Mouse (Mus musculus): ENCODE measurements at regions not wholly inside any gene's neighbourhood (a gene's known extent, or its start where the extent isn't known, plus 50 kb on each side); places are given as distances from the start of the nearest gene placed in this dataset.

DNA sequence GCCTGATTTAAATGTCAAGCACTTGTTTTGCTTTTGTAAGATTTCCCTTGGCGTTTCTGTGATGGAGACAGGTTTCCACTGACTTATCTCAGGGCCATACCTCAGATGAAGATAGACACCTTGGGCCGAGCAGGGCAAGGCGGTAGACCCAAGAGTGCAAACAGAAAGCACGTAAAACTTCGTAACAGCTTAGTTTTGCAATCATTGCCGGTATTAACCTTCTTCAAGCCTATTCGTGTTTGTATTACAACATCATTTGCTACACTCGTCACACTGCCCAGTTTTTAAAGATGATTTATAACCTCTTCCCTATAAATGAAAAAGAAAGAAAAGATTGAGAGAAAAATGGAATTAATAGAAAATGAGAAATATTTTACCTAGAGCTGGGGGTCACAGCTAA, 56.6 kb upstream of the Ank start:
- no peak for DNase-seq

DNA sequence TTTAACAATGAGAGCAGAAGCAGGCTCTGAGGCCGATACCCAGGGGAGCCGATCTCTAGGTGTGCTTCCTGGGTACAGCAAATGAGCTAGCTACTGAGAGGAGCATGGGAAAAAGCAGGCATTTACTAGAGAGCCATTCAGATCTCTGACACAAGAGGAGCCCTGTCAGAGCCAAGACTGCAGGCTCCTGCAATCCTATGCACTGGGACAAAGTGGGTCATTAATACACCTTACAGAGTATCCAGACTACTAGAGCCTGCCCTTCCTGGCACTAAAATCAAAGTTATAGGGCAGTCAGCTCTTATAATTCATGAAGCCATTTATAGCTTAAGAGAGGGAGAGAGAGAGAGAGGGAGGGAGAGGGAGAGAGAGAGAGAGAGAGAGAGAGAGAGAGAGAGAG, 54.2 kb upstream of the Ank start:
- no peak for DNase-seq

DNA sequence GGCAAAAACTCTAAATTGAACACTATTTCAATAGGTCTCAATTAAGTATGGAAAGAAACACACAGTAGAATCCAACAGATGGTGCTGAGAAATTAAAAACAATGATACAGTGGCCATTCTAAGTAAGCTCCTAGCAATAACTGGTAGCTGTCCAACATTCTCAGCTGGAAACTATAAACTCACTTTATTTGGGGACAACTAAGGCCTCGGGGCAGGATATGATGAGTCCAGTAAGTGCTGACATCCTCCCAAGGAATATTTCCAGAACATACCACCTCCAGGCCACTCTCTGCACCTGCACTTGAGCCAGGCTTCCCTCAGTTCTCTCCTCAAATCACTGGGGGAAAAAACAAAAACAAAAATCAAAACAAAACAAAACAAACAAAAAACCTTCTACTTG, 53.7 kb upstream of the Ank start:
- no peak for DNase-seq

DNA sequence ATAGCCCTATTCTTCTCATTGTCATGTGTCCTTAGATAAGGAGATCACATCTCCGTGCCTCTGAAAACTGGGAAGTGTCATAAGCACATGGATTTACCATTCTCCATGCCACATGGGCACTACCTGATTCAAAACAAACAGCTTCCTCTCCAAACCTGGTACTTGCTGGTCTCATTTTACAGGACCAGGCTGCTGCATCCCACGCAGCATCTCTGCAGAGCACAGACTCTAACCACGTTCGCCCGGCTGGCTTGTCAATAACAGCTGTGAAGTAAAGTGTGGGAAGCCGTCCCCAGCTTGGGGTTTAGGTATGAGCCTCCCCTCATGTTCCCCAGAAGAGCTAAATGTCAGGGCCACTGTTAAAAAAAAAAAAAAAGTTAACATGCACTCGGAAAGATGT, 53.0 kb upstream of the Ank start:
- no peak for DNase-seq

DNA sequence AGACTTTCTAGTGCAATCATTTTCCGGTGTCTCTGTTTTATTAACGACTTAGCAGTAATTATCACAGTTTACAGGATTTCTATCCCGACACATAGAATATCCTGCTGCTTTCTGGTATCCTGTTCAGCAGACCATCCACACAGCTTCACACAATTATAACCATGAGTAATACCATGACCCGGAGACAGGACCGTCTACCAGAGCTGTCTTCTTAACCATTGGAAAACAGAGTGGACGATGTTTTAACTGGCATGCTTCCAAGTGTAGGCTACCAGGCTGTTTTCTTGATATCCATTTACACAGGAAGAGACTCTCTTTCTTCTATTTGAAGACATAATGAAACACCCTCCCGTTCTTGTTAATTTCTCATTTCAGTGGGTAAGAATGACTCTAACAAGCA, 51.7 kb upstream of the Ank start:
- DNase-seq: no peak
